Mouse (Mus musculus): ENCODE data around the gene Med7. TPM values are rescaled to one million over a fixed set of nuclear protein-coding genes. Genes with fewer than 3 reads are reported as not detected.

Gene Med7
- total RNA-seq, 4 experiments from 2014 or later = 25.9 to 38.5 (median 35.6) TPM

Other genes starting within 250 kb of the Med7 start
- gene Fndc9, start 201.4 kb upstream of the Med7 start, total RNA-seq (2022) = 1 to 10 TPM in 3 of 4 experiments, under 1 TPM in 1; 0.73 to 1.3 (median 1.2) TPM
- 100 to 1,000 TPM; 481 to 545 (median 513) TPM for gene Cyfip2, start 124.1 kb upstream of the Med7 start, total RNA-seq (2022)
- gene Itk, start 47.4 kb upstream of the Med7 start, total RNA-seq (2022) = under 1 TPM; 0.17 to 0.82 (median 0.57) TPM
- gene Fam71b, start 40.4 kb upstream of the Med7 start, total RNA-seq (2022) = not detected
- gene Havcr2, start 18.0 kb downstream of the Med7 start, total RNA-seq (2022) = 10 to 100 TPM in 2 of 4 experiments, 1 to 10 TPM in 2; 2.3 to 17.9 (median 9.6) TPM
- gene Gm12169, start 87.3 kb downstream of the Med7 start, total RNA-seq (2022) = not detected
- gene BC053393, start 134.6 kb downstream of the Med7 start, total RNA-seq (2022) = under 1 TPM in 1 of 4 experiments, not detected in 3; 0.22 TPM
- not detected for gene Dppa1, start 192.3 kb downstream of the Med7 start, total RNA-seq (2022)